Mouse (Mus musculus) limb, embryonic 11.5 days (tissue): ENCODE results near the gene Zdhhc7. TPM values are rescaled to one million over a fixed set of nuclear protein-coding genes. Genes with fewer than 3 reads are reported as not detected.

Experiments
- ATAC-seq: fragments of 200-750 bp; cut with Nextera tagmentation; 2 replicates; pipeline ENCODE4 v1.8.0; 2017; ENCODE audit warnings: low read depth; ENCODE audit not compliant: insufficient number of reproducible peaks, low FRiP score, low TSS enrichment
- DNase-seq: peaks from one replicate; pipeline ENCODE4 v3.0.0-alpha.2; 2015; ENCODE audit warnings: low spot score
- H3K27ac ChIP-seq: fragments of 300-500 bp; sonication (generic); replicated peaks from 2 replicates; pipeline ENCODE4 v1.5.1; 2014; ENCODE audit warnings: low read depth, mild to moderate bottlenecking, low read length
- H3K27me3 ChIP-seq: fragments of 300-500 bp; sonication (generic); 2 replicates; pipeline ENCODE4 v1.6.1; 2014; ENCODE audit warnings: mild to moderate bottlenecking, low read length, mixed read lengths; ENCODE audit not compliant: control insufficient read depth, insufficient read depth
- H3K36me3 ChIP-seq: fragments of 300-500 bp; sonication (generic); 2 replicates; pipeline ENCODE4 v1.6.1; 2014; ENCODE audit warnings: mild to moderate bottlenecking, low read length, moderate library complexity, mixed read lengths; ENCODE audit not compliant: control insufficient read depth, insufficient read depth
- H3K4me1 ChIP-seq: fragments of 300-500 bp; sonication (generic); 2 replicates; pipeline ENCODE4 v1.6.1; 2014; ENCODE audit warnings: low read length, mixed read lengths; ENCODE audit not compliant: control insufficient read depth, insufficient read depth
- H3K4me2 ChIP-seq: fragments of 300-500 bp; sonication (generic); 2 replicates; pipeline ENCODE4 v1.6.1; 2014; ENCODE audit warnings: low read depth, mild to moderate bottlenecking, moderate library complexity; ENCODE audit not compliant: severe bottlenecking
- H3K4me3 ChIP-seq: fragments of 300-500 bp; sonication (generic); 2 replicates; pipeline ENCODE4 v1.5.1; 2014; ENCODE audit warnings: low read depth, low read length
- H3K9ac ChIP-seq: fragments of 300-500 bp; sonication (generic); 2 replicates; pipeline ENCODE4 v1.6.1; 2014; ENCODE audit warnings: mild to moderate bottlenecking, low read length
- H3K9me3 ChIP-seq: fragments of 300-500 bp; sonication (generic); 2 replicates; pipeline ENCODE4 v1.6.1; 2016; ENCODE audit warnings: low read length; ENCODE audit not compliant: control insufficient read depth
- WGBS: fragments of 180-500 bp; shearing (Covaris S2); extraction: QIAGEN DNeasy Blood & Tissue Kit; methylation state at CpG from one replicate; pipeline ENCODE4 v1.1.7; 2014; 5-methylcytosine and 5-hydroxymethylcytosine counted together
- polyA plus RNA-seq: library from polyadenylated mRNA; unstranded; fragments of >200 nt; fragmentation: Nextera tagmentation; extraction: Ambion mirVana; gene quantifications from 2 replicates; pipeline ENCODE4 v1.2.1, GENCODE M21; 2014

The Zdhhc7 gene
- polyA plus RNA-seq, 1 experiment from 2014 or later: 22.7 TPM

- WGBS: 90% methylated on average over 14 of the region's 14 CpGs
- DNase-seq: no peak
- no peak for ATAC-seq
- Histone ChIP-seq H3K27ac (no peak overlapping the region), H3K4me2 (no peak overlapping the region), H3K4me1 (no peaks in the 10 kb centered on the region), H3K9ac (no peak overlapping the region), H3K27me3 (no peaks in the 10 kb centered on the region), H3K4me3 (no peak overlapping the region), H3K36me3 (no peaks in the 10 kb centered on the region), H3K9me3 (no peaks in the 10 kb centered on the region)
Observed at GRCm38 (mm10) chr8:120062742-120063141, 38.5 kb downstream of the Zdhhc7 start.

GRCm38 (mm10) chr8:120057078-120057477 lies 44.2 kb downstream of the Zdhhc7 start:
- Histone ChIP-seq H3K4me3 (no peak overlapping the region), H3K27ac (no peak overlapping the region), H3K4me1 (no peaks in the 10 kb centered on the region), H3K9ac (no peak overlapping the region), H3K27me3 (no peaks in the 10 kb centered on the region), H3K9me3 (no peaks in the 10 kb centered on the region; the same call in 1 of the 2 replicates), H3K4me2 (no peak overlapping the region), H3K36me3 (no peaks in the 10 kb centered on the region)
- DNase-seq (no peak), ATAC-seq (no peak)
- WGBS: 76% methylated on average over 2 of the region's 2 CpGs

GRCm38 (mm10) chr8:120054833-120055232 lies 46.4 kb downstream of the Zdhhc7 start:
- H3K4me2 ChIP-seq: no peak overlapping the region
- WGBS: 88% methylated on average over 3 of the region's 3 CpGs

GRCm38 (mm10) chr8:120052318-120052717 lies 49.0 kb downstream of the Zdhhc7 start:
- no peak overlapping the region for H3K27ac ChIP-seq
- ATAC-seq: no peak
- H3K4me1 ChIP-seq: no peaks in the 10 kb centered on the region
- WGBS: 82% methylated on average over 8 of the region's 8 CpGs
- no peak for DNase-seq
- H3K9ac ChIP-seq: no peak overlapping the region
- H3K27me3 ChIP-seq: no peaks in the 10 kb centered on the region
- no peaks in the 10 kb centered on the region for H3K36me3 ChIP-seq
- H3K4me2 ChIP-seq: no peak overlapping the region
- no peak overlapping the region for H3K4me3 ChIP-seq
- no peaks in the 10 kb centered on the region; the same call in 1 of the 2 replicates for H3K9me3 ChIP-seq

More at GRCm38 (mm10) chr8:120054833-120055232, 46.4 kb downstream of the Zdhhc7 start:
- Histone ChIP-seq H3K9me3 (no peaks in the 10 kb centered on the region; the same call in 1 of the 2 replicates), H3K4me3 (no peak overlapping the region), H3K27me3 (no peaks in the 10 kb centered on the region), H3K9ac (no peak overlapping the region), H3K36me3 (no peaks in the 10 kb centered on the region), H3K27ac (no peak overlapping the region), H3K4me1 (no peaks in the 10 kb centered on the region)
- no peak for ATAC-seq
- no peak for DNase-seq

GRCm38 (mm10) chr8:120051908-120052307 lies 49.4 kb downstream of the Zdhhc7 start:
- no peak overlapping the region for H3K4me2 ChIP-seq
- H3K9me3 ChIP-seq: no peaks in the 10 kb centered on the region; the same call in 1 of the 2 replicates
- H3K36me3 ChIP-seq: no peaks in the 10 kb centered on the region
- H3K4me3 ChIP-seq: no peak overlapping the region
- H3K4me1 ChIP-seq: 0 out of 2 replicates have a peak, but pooled peaks cover 4% of the 10 kb centered on the region
- no peak for DNase-seq
- H3K27me3 ChIP-seq: no peaks in the 10 kb centered on the region
- 83% methylated on average over 4 of the region's 4 CpGs for WGBS
- H3K27ac ChIP-seq: no peak overlapping the region
- no peak overlapping the region for H3K9ac ChIP-seq
- ATAC-seq: no peak

GRCm38 (mm10) chr8:120051006-120051405 lies 50.3 kb downstream of the Zdhhc7 start:
- ATAC-seq (no peak), DNase-seq (no peak)
- Histone ChIP-seq H3K36me3 (no peaks in the 10 kb centered on the region), H3K4me2 (no peak overlapping the region), H3K27me3 (no peaks in the 10 kb centered on the region), H3K4me3 (no peak overlapping the region), H3K27ac (no peak overlapping the region), H3K9me3 (no peaks in the 10 kb centered on the region; the same call in 1 of the 2 replicates), H3K9ac (no peak overlapping the region), H3K4me1 (peaks cover 11% of the 10 kb centered on the region)
- 43% methylated on average over 4 of the region's 4 CpGs for WGBS

GRCm38 (mm10) chr8:120050376-120050775 lies 50.9 kb downstream of the Zdhhc7 start:
- no peaks in the 10 kb centered on the region for H3K27me3 ChIP-seq
- no peaks in the 10 kb centered on the region for H3K9me3 ChIP-seq
- H3K27ac ChIP-seq: no peak overlapping the region
- WGBS: 90% methylated on average over 10 of the region's 10 CpGs
- DNase-seq (no peak), ATAC-seq (no peak)
- H3K4me1 ChIP-seq: peaks cover 14% of the 10 kb centered on the region
- H3K4me2 ChIP-seq: no peak overlapping the region
- no peak overlapping the region for H3K4me3 ChIP-seq
- no peak overlapping the region for H3K9ac ChIP-seq
- no peaks in the 10 kb centered on the region for H3K36me3 ChIP-seq

- H3K4me1 ChIP-seq: peaks cover 14% of the 10 kb centered on the region
- H3K27ac ChIP-seq: no peak overlapping the region
- 70% methylated on average over 13 of the region's 13 CpGs for WGBS
- H3K36me3 ChIP-seq: no peaks in the 10 kb centered on the region
- no peaks in the 10 kb centered on the region for H3K27me3 ChIP-seq
- no peak for DNase-seq
- ATAC-seq: no peak
- no peak overlapping the region for H3K4me2 ChIP-seq
- H3K4me3 ChIP-seq: no peak overlapping the region
- no peak overlapping the region for H3K9ac ChIP-seq
- no peaks in the 10 kb centered on the region for H3K9me3 ChIP-seq
Observed at GRCm38 (mm10) chr8:120049949-120050348, 51.3 kb downstream of the Zdhhc7 start.
